Mouse (Mus musculus) bone marrow, adult 2 months (tissue): ENCODE results near the gene Tvp23b.

Experiments used
- CTCF ChIP-seq: fragments of 200-500 bp; IDR thresholded peaks from 2 replicates; pipeline ENCODE4 v1.5.1; 2011; ENCODE audit warnings: low read length, control low read depth; ENCODE audit not compliant: control insufficient read depth, insufficient read depth
- POLR2A ChIP-seq: fragments of 200-500 bp; IDR thresholded peaks from 2 replicates; pipeline ENCODE4 v1.6.1; 2011; ENCODE audit warnings: low read depth, mild to moderate bottlenecking, control low read depth, low read length, borderline replicate concordance; ENCODE audit not compliant: control insufficient read depth

GRCm38 (mm10) chr11:62934795-62935514 is 55.7 kb downstream of the Tvp23b start:
- no peak for TF ChIP-seq POLR2A
- no peak for TF ChIP-seq CTCF
